Mouse (Mus musculus): ENCODE measurements at regions not wholly inside any gene's neighbourhood (a gene's known extent, or its start where the extent isn't known, plus 50 kb on each side); places are given as distances from the start of the nearest gene placed in this dataset.

DNA sequence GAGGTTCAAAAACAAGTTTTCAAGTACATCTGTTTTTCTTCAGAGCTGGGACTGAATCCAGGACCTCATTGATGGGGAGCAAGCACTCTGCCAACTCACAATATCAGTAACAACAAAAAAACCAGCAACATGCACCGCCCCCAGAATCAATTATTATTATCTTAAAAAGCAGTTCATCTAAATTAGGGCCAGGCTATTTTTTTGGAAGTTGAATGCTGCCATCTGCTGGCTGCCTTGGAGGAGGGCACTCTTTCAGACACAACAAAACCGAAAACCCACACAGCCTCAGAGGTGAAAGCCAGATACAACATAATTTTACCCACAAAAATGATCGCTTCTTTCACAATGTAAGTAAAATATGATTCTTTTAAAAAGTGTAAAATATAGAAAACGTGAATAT is 62.7 kb upstream of the Cldn34b3 start:
- Histone ChIP-seq H3K27ac (replicated peaks) (no peak overlapping the region), H3K36me3 (no peaks in the 10 kb centered on the region), H3K27me3 (no peaks in the 10 kb centered on the region), H3K4me1 (replicated peaks) (no peaks in the 10 kb centered on the region), H3K4me3 (no peak overlapping the region), H3K9me3 (no peaks in the 10 kb centered on the region), H3K4me2 (no peak overlapping the region), H3K9ac (no peak overlapping the region)
- ATAC-seq (ENCODE audit: low read depth) = no peak
- 28% methylated on average over 4 of the region's 4 CpGs for whole genome bisulfite sequencing

Data from neural tube, embryonic 13.5 days (tissue).